Mouse (Mus musculus): ENCODE measurements at regions not wholly inside any gene's neighbourhood (a gene's known extent, or its start where the extent isn't known, plus 50 kb on each side); places are given as distances from the start of the nearest gene placed in this dataset.
A peak's percentile ranks its signal among the peaks of the same experiment; 100 is the strongest.

DNA sequence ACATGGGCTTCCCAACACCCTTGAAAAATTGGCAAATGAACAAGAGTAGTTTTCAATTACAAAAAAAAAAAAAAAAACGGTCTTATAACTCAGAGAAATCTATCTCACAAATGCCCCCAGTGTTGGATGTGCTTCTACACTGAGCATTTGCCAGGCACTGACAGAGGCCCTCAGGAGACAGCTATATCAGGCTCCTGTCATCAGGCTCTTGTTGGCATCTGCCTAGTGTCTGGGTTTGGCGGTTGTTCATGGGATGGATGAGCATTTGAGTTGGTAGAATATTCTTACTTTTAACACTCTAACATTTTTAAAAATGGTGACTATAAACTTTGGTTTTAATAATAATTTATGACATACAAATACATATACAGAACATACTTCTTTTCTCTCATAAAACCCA is 1555.4 kb upstream of the Map3k7 start:
- DNase-seq (ENCODE audit: inconsistent ontology term): no peak

DNA sequence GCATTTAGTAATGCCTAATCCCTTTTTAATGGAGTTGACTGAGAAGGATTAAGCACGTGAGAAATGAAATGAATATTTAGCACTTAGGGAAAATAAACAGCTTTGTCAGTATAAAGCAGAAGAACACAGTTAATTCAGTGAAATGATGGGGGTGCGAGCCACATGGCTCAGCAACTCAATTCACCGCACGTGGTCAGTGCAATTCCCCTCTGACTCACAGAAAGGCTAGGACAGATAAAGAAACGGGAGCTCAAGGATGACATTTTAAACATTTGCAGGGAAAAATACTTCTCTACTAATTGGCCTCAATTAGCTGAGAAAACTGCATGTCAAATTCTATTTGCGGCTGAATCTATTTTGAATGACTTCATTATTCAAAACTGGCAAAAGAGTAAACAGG is 1516.3 kb upstream of the Map3k7 start:
- DNase-seq (ENCODE audit: inconsistent ontology term): peak; percentile 80

DNA sequence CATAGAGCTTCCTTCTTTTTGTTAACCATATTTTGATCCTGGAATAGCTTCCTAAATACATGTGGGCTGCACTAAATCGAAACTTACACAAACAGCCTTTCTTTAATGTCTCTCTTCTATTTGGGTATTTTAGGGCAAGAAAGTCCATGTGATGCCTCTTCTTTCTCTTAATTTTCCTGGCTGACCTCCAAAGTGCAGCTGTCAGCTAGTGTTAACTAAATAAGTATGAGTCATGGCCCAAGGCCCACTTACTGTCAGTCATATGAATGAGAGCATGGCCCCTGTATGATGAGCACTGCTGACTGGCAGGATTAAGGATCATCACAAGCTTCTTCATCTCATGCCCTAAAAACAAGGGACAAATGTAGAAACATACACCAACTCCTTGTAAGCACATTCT is 1513.5 kb upstream of the Map3k7 start:
- DNase-seq (ENCODE audit: inconsistent ontology term): peak; percentile 89

DNA sequence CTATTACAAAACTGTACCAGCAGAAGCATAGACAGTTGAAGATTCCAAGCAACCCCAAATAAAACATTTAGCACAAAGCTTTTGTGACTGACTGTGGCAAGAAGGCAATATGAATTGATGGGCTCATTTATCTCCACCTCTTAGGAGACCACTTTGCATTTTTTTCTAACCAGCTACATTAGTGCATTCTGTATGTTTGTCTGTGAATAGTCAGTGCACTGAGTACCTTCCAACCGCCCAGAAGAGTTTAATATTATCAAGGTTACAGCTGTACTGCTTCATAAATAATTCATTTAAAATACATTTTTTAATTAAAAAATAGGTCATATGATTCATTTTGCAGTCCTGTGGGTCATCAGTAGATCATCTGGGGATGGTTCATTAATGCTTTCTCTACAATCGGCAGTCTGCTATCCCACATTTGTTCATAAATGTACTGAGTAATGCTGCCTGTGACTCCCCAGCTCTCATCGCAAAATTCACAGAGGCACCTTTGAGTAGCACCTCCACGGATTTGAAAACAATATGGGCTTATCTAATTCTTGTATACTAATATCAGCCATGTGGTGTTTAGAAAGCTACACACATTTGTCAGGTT is 1496.5 kb upstream of the Map3k7 start:
- no peak for DNase-seq (ENCODE audit: inconsistent ontology term)

DNA sequence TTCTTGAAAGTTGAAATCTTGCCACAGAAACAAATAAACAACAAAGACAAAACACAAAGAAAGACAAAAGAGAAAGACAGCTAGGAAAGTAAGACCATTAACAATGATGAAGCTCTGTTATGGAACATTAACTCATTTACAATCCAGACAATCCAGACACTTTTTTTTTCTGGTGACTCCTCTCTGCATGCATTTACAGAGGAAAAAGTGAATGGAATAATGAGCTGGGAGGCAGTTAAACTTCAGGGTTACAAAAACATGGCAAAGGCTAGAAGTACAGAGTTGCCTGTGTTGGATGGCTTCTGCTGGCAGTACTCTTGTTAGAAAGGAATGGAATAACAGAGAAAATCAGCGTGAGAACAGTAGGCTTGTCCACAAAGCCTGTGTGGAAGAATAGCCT is 1487.3 kb upstream of the Map3k7 start:
- DNase-seq (ENCODE audit: inconsistent ontology term): peak; percentile 75

DNA sequence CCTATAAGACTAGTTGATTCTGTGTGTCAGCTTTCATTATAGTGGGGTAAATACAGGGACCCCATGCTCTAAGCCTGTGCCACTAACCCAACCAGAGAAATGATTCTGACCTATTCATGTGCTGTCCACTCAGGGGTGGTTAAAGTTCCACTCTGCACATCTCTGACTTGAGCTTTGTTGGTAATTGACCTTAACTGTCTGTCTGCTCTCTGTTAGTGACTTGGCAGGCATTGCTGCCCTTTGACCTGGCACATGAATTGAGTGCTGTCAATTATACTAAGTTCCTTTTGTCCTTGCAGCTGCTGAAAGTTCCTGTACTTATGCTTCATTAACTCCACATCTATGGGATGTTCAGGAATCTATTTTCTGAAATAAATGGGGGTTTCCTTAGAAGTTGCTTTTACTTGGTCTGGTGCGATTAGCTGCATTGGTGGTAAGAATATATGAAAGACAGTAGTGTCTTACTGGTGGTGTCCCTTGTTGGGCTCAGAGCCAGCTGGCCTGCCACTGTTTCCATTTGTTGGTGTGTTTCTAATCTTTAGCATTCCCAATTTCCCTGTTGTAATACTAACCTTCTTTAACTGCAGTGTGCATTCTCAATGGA is 1463.7 kb upstream of the Map3k7 start:
- peak; percentile 85 for DNase-seq (ENCODE audit: inconsistent ontology term)

All from Muller cell, postnatal 12 days (primary cell).